Mouse (Mus musculus) midbrain, embryonic 15.5 days (tissue): ENCODE measurements around the gene Tmem252. TPM values are rescaled to one million over a fixed set of nuclear protein-coding genes. Genes with fewer than 3 reads are reported as not detected.

ENCODE experiments used
- ATAC-seq: fragments of 200-750 bp; cut with Nextera tagmentation; replicated peaks from 2 replicates; pipeline ENCODE4 v1.8.0; 2017; ENCODE audit warnings: moderate TSS enrichment
- H3K27ac ChIP-seq: fragments of 300-500 bp; sonication (generic); 2 replicates; pipeline ENCODE4 v1.5.1; 2015; ENCODE audit warnings: mild to moderate bottlenecking, inconsistent platforms
- H3K27me3 ChIP-seq: fragments of 300-500 bp; sonication (generic); replicated peaks from 2 replicates; pipeline ENCODE4 v1.6.1; 2015; ENCODE audit warnings: inconsistent platforms
- H3K36me3 ChIP-seq: fragments of 300-500 bp; sonication (generic); replicated peaks from 2 replicates; pipeline ENCODE4 v1.6.1; 2015; ENCODE audit warnings: inconsistent platforms
- H3K4me1 ChIP-seq: fragments of 300-500 bp; sonication (generic); 2 replicates; pipeline ENCODE4 v1.6.1; 2015; ENCODE audit warnings: inconsistent platforms
- H3K4me2 ChIP-seq: fragments of 300-500 bp; sonication (generic); 2 replicates; pipeline ENCODE4 v1.6.1; 2015; ENCODE audit warnings: inconsistent platforms, mild to moderate bottlenecking, moderate library complexity
- H3K4me3 ChIP-seq: fragments of 300-500 bp; sonication (generic); 2 replicates; pipeline ENCODE4 v1.5.1; 2015; ENCODE audit warnings: mild to moderate bottlenecking, inconsistent platforms
- H3K9ac ChIP-seq: fragments of 300-500 bp; sonication (generic); 2 replicates; pipeline ENCODE4 v1.6.1; 2015; ENCODE audit warnings: mild to moderate bottlenecking, inconsistent platforms
- H3K9me3 ChIP-seq: fragments of 300-500 bp; sonication (generic); 2 replicates; pipeline ENCODE4 v1.6.1; 2016; ENCODE audit warnings: inconsistent platforms
- WGBS: fragments of 180-500 bp; shearing (Covaris S2); methylation state at CpG from one replicate; pipeline ENCODE4 v1.1.7; 2015; ENCODE audit warnings: mixed read lengths; 5-methylcytosine and 5-hydroxymethylcytosine counted together
- polyA plus RNA-seq: library from polyadenylated mRNA; unstranded; fragments of >200 nt; fragmentation: Nextera tagmentation; extraction: Ambion mirVana; gene quantifications from 2 replicates; pipeline ENCODE4 v1.2.1, GENCODE M21; 2015

Gene Tmem252
- polyA plus RNA-seq, 1 experiment from 2014 or later: 1.6 TPM

DNA sequence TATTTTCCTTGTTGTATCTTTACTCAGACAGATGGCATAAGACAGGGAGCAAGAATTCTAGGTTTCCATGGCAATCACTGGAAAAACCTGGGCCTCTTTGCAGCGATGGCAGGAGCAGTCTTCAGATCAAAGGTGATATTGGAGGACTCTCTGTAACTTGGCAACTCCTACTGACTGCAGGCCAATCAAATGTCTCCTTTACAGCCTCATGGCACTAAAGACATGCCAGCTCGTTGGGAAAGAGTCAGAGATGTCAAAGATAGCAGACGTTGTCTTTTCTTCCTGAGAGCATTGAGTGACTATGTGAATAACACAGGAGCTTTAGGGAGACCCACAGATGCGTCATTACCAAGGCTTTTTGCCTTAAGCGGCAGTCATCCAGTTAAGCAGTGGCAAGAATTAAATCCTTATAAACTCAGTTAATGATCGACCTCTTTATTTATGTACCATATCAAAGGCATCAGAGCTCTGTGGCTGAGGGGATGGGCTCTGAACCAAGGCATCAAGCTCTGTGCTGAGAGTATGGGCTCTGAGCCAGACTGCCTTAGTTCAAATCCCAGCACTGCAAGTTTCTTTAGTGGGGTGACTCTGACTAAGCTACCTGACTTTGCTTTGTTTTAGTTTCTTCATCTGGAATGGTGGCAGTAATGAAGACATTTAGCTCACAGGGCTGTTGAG lies 21.3 kb upstream of the Tmem252 start:
- Histone ChIP-seq H3K9ac (no peak overlapping the region), H3K4me3 (no peak overlapping the region), H3K4me2 (no peak overlapping the region), H3K9me3 (no peaks in the 10 kb centered on the region), H3K4me1 (peaks cover 8% of the 10 kb centered on the region; the same call in 1 of the 2 replicates), H3K27ac (peak overlapping the region; percentile 21; the same call in 1 of the 2 replicates), H3K27me3 (no peaks in the 10 kb centered on the region), H3K36me3 (no peaks in the 10 kb centered on the region)
- ATAC-seq: peak; percentile 82
- 33% methylated on average over 6 of the region's 6 CpGs for WGBS

DNA sequence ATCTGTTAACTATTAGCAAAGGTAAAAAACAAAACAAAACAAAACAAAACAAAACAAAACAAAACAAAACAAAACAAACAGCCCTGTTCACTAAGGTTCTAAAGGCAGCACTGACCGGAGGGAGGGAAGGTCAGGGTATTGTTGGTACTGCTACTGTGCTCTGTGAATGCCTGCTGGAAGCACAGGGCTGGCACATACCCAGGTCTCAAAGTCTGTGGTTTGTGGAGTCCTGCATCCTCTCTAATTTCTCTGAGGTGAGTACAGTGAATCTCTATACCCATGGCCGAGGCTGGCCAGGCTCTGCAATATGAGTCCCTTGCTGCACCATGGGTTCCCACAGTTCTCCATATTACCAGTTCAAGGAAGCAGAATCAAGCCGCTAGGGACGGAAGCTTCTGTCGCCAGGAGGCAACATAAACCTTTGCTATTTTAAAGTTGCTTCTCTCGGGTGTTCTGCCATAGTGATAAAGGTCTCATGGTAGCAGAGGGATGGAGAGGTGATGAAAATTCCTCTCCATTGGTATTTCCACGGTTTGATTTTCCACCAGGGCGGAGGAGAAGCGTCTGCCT lies 20.5 kb upstream of the Tmem252 start:
- Histone ChIP-seq H3K36me3 (no peaks in the 10 kb centered on the region), H3K4me2 (no peak overlapping the region), H3K27me3 (no peaks in the 10 kb centered on the region), H3K4me1 (peaks cover 8% of the 10 kb centered on the region; the same call in 1 of the 2 replicates), H3K9me3 (no peaks in the 10 kb centered on the region), H3K4me3 (no peak overlapping the region), H3K27ac (no peak overlapping the region), H3K9ac (no peak overlapping the region)
- WGBS: 83% methylated on average over 9 of the region's 9 CpGs
- no peak for ATAC-seq

DNA sequence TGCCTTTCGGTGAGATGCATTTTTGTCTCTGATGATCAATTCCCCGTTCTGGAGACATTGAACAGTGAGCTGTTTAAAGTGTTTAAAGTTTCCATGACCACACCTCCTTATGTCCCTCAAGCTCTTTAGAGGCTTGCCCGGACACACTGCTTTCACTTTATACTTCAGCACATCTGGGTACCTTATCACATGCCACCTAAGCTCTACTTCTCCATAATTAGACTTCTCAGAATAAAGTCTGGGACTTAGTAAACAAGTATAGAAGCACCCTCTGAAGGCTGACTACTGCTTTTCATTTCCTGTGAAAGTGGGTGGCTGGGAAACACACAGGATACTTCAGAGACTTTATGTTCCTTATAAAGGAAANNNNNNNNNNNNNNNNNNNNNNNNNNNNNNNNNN lies 16.8 kb upstream of the Tmem252 start:
- H3K27ac ChIP-seq: no peak overlapping the region
- no peak for ATAC-seq
- H3K36me3 ChIP-seq: no peaks in the 10 kb centered on the region
- H3K4me1 ChIP-seq: peaks cover 3% of the 10 kb centered on the region; the same call in 1 of the 2 replicates
- 85% methylated on average over 3 of the region's 3 CpGs for WGBS
- H3K4me2 ChIP-seq: no peak overlapping the region
- no peaks in the 10 kb centered on the region for H3K9me3 ChIP-seq
- H3K27me3 ChIP-seq: no peaks in the 10 kb centered on the region
- no peak overlapping the region for H3K4me3 ChIP-seq
- H3K9ac ChIP-seq: no peak overlapping the region

DNA sequence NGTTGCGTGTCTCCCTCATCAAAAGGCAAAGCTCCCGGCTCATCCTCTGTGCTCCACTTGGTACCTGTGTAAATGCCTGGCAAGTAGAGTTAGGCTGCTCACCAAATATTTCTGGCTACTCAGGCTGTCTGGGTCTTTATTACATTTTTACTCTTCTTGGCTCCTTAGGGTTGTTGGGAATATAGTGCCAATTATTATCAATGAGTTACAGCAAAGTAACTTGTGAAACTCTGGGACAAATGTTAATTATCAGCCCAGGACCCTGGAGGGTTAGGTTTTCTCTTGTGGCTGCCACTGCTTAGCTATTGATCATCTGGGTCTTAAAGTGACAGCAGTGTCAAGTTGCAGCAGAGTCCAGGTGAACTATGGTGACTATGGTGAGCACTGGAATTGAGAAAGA lies 11.5 kb upstream of the Tmem252 start:
- Histone ChIP-seq H3K4me2 (no peak overlapping the region), H3K4me1 (no peaks in the 10 kb centered on the region), H3K27me3 (no peaks in the 10 kb centered on the region), H3K4me3 (no peak overlapping the region), H3K9me3 (no peaks in the 10 kb centered on the region), H3K9ac (no peak overlapping the region), H3K36me3 (no peaks in the 10 kb centered on the region), H3K27ac (no peak overlapping the region)
- 96% methylated on average over 2 of the region's 2 CpGs for WGBS
- no peak for ATAC-seq

DNA sequence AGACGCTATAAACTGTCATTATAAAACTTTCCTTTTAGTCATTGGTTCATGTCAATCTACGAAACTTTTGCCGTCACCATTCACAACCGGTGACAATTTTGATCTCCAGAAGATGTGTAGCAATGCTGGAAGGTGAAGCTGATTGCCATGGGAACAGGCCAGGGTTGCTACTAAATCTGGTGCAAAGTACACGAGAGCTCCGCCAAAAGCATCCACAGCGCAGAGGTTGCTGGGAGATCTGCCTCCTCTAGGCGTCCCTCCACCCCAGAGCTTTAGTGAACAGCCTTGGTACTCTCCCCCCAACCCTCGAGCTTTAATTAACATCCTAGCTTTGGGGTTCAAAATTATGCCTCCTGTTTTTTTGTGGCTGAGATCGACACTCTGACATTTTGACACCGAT lies 8.0 kb upstream of the Tmem252 start:
- Histone ChIP-seq H3K4me1 (no peaks in the 10 kb centered on the region), H3K4me3 (no peak overlapping the region), H3K9me3 (no peaks in the 10 kb centered on the region), H3K4me2 (no peak overlapping the region), H3K9ac (no peak overlapping the region), H3K36me3 (no peaks in the 10 kb centered on the region), H3K27me3 (no peaks in the 10 kb centered on the region), H3K27ac (no peak overlapping the region)
- WGBS: 71% methylated on average over 11 of the region's 11 CpGs
- no peak for ATAC-seq

DNA sequence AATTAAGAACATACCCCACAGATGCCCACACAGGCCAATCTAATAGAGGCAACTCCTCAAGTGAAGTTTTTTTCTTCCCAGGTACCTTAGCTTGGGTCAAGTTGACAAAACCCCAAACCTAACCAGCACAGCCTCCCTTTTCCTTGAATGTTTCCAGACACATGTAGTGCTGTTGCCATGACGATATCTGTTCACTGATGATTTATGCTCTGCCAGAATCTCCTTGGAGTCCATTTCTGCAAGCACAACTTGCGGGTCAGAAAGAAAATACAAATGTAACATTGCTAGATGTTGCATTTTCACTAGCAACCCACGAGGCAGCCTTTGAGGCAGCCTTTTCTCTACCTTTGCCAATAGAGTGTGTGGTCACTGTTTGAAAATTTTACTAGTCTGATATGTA lies 6.3 kb upstream of the Tmem252 start:
- Histone ChIP-seq H3K27me3 (no peaks in the 10 kb centered on the region), H3K9me3 (no peaks in the 10 kb centered on the region), H3K4me3 (no peak overlapping the region), H3K4me1 (no peaks in the 10 kb centered on the region), H3K4me2 (no peak overlapping the region), H3K36me3 (no peaks in the 10 kb centered on the region), H3K27ac (no peak overlapping the region), H3K9ac (no peak overlapping the region)
- WGBS: 65% methylated on average over 3 of the region's 3 CpGs
- no peak for ATAC-seq

DNA sequence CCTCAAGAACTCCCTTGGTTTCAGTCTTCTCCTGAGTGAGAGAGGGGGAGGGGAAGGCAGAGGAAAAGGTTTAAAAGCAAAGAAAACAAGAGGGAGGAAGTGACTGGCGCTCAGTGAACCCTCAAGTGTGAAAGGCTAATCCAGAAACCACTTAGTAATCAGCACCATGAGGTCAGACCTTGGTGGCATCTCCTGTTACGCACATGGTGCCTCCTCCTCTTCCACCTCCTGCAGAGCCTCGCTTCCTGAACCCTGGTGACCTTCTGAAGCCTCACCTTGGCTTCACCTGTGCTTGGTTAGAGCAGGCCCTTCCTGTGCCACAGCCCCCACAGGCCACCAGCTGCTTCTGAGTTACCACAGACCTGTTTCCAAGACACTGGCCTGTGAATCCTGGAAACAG lies 2.2 kb upstream of the Tmem252 start:
- Histone ChIP-seq H3K4me3 (no peak overlapping the region), H3K9ac (no peak overlapping the region), H3K4me2 (no peak overlapping the region), H3K9me3 (no peaks in the 10 kb centered on the region), H3K27ac (no peak overlapping the region), H3K36me3 (no peaks in the 10 kb centered on the region), H3K27me3 (no peaks in the 10 kb centered on the region), H3K4me1 (no peaks in the 10 kb centered on the region)
- no peak for ATAC-seq
- 58% methylated on average over 3 of the region's 3 CpGs for WGBS

DNA sequence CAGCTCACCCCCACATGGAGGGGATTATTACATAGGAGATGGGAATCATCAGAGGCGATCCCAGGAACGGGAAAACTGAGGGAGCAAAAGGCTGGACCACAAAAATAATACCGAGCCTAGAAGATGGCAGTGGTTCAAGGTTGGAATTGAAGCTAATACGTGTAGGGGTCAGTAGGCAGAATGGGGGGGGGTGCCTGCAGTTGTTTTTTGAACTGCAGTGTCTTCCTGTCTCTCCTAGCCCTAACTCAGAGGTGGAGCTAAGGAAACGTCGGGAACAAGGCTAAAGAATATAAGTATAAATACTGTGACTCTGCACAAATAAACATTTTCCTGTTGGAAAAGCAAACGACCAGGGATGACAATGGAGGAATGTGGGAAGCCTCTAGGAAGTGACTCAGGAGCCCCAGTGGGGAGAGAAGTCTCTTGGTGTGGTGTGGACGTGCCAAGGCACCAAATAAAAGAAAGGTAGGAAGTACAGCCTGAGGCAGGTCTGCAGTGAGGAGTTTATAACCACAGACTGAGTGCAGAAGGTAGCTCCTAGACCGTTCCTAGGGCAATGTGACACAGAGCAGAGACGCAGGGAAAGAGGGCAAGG lies 1.3 kb upstream of the Tmem252 start:
- Histone ChIP-seq H3K9me3 (no peaks in the 10 kb centered on the region), H3K4me2 (no peak overlapping the region), H3K27ac (no peak overlapping the region), H3K4me1 (no peaks in the 10 kb centered on the region), H3K27me3 (no peaks in the 10 kb centered on the region), H3K9ac (no peak overlapping the region), H3K4me3 (no peak overlapping the region), H3K36me3 (no peaks in the 10 kb centered on the region)
- 77% methylated on average over 10 of the region's 10 CpGs for WGBS
- ATAC-seq: no peak

DNA sequence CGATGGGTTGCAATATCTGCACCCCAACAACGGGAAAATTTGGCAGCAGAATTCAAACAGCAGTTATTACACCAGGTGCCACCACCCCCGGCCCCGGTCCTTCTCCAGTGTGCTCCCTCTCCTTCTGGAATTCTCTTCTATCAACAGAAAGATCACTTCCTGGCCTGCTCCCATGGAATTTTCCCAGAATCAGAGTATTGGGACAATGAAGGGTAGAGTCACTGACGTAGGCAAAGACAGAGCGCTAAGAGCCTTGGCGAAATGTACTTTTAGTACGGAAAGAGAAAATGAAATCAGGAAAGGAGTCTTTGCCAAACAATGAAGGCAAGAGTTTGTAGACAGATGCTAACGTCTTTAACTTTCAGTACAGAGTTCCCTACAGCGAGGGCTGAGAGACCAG lies 477 bp upstream of the Tmem252 start:
- Histone ChIP-seq H3K27me3 (no peaks in the 10 kb centered on the region), H3K36me3 (no peaks in the 10 kb centered on the region), H3K4me3 (no peak overlapping the region), H3K4me2 (no peak overlapping the region), H3K9ac (no peak overlapping the region), H3K4me1 (no peaks in the 10 kb centered on the region), H3K9me3 (no peaks in the 10 kb centered on the region), H3K27ac (no peak overlapping the region)
- 90% methylated on average over 10 of the region's 10 CpGs for WGBS
- ATAC-seq: no peak

DNA sequence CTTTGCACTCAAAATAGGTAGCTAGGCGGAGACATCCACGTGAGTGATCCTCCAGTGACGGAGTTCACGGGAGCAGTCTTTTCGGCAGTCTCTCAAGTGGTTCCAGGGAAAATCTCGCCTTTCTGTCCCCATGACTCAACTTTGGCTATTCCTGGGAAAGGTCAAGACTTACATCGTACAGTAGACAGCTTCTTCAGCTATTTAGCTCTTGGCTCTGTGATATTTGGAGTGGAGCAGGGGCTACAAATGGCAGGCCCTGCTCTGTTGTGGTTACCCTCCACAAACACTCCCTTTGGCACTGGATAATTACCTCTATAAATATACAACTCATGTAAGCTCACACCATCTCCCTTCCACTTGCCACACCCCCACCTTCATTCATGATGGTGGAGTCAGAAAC lies 2.6 kb downstream of the Tmem252 start:
- Histone ChIP-seq H3K27ac (no peak overlapping the region), H3K4me3 (no peak overlapping the region), H3K36me3 (no peaks in the 10 kb centered on the region), H3K9ac (no peak overlapping the region), H3K27me3 (no peaks in the 10 kb centered on the region), H3K4me1 (no peaks in the 10 kb centered on the region), H3K9me3 (no peaks in the 10 kb centered on the region), H3K4me2 (no peak overlapping the region)
- WGBS: 90% methylated on average over 7 of the region's 7 CpGs
- no peak for ATAC-seq

DNA sequence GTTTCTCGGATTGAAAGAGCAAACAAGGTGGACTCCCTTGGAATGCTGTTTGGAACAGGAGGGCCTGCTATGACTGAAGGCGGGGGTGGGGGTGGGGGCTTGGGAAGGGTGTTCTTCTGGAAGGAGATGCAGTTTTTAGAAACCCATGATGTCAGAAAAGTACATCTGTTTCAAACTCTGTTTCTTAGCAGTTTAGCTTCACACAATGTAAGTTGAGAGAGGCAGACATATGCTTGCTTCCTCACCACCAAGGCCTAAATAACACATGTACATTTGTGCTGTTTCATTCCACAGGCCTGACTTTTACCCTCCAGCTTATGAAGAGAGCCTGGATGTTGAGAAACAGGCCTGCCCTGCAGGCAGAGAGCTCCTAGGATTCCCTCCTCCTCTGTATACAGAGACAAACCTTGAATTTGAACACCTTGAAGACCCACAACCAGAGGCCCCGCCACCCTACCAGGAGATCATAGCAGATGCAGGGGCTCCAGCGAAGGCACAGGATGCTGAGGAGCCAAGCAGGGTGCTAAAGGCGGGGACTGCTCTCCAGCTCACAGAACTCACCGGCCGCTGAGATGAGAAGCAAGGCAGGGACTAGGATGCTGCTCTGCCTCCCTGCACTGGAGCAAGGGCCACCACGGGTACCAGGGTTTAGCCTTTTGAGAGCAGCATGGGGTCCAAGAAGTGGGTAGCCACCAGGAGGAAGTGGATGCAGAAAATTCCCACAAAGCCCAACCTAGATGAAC lies 3.6 kb downstream of the Tmem252 start:
- no peak overlapping the region for H3K4me2 ChIP-seq
- H3K4me3 ChIP-seq: no peak overlapping the region
- H3K4me1 ChIP-seq: no peaks in the 10 kb centered on the region
- ATAC-seq: no peak
- H3K9me3 ChIP-seq: no peaks in the 10 kb centered on the region
- no peaks in the 10 kb centered on the region for H3K36me3 ChIP-seq
- no peaks in the 10 kb centered on the region for H3K27me3 ChIP-seq
- no peak overlapping the region for H3K27ac ChIP-seq
- WGBS: 72% methylated on average over 8 of the region's 8 CpGs
- no peak overlapping the region for H3K9ac ChIP-seq

DNA sequence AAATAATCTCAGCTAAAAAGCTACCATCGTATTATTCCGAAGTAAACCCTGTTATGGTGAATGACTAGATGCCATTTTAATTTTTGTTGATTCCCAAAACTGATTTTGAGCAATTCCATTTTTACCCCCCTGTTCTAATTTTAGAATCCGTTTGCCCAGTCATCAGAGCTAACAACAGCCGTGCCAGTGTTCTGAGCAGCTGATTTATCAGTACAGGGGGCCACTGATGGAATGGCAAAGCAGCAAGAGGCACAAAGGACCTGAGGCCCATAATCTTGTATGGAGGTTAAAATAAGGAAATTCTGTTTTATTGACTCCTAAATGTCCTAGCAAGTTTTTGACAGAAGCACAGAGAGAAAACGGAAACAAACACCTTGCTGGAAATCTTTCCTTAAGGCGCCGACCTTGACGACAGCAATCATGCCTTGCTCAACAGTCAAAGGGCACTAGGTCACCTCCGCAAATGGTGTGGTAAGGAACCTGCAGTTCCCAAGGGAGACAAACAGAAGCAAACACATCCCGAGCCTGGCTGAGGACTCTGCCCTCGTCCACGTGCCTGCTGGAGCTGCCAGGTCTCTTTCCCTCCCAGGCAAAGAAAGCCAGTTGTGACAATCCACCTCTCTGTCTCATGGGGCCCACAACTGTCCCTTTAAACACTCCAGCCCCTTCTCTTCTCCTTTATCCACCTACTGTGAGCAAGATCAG lies 9.4 kb downstream of the Tmem252 start:
- no peak overlapping the region for H3K9ac ChIP-seq
- no peak overlapping the region for H3K4me3 ChIP-seq
- H3K27ac ChIP-seq: no peak overlapping the region
- WGBS: 73% methylated on average over 12 of the region's 12 CpGs
- ATAC-seq: no peak
- no peaks in the 10 kb centered on the region for H3K4me1 ChIP-seq
- no peaks in the 10 kb centered on the region for H3K9me3 ChIP-seq
- H3K36me3 ChIP-seq: no peaks in the 10 kb centered on the region
- H3K27me3 ChIP-seq: no peaks in the 10 kb centered on the region
- no peak overlapping the region for H3K4me2 ChIP-seq
